Mouse (Mus musculus) intestine, embryonic 14.5 days (tissue): ENCODE results near the gene Scd2. TPM values are rescaled to one million over a fixed set of nuclear protein-coding genes. Genes with fewer than 3 reads are reported as not detected.

Experiments used
- ATAC-seq: fragments of 200-750 bp; cut with Nextera tagmentation; replicated peaks from 2 replicates; pipeline ENCODE4 v1.8.0; 2017; ENCODE audit warnings: low read depth, moderate number of reproducible peaks, moderate TSS enrichment, moderate library complexity; ENCODE audit not compliant: low FRiP score, low TSS enrichment
- DNase-seq: peaks from one replicate; pipeline ENCODE4 v3.0.0-alpha.2; 2018; ENCODE audit warnings: low spot score
- H3K27ac ChIP-seq: fragments of 300-500 bp; sonication (generic); 2 replicates; pipeline ENCODE4 v1.5.1; 2014; ENCODE audit warnings: low read depth, mild to moderate bottlenecking, control low read depth
- H3K27me3 ChIP-seq: fragments of 300-500 bp; sonication (generic); replicated peaks from 2 replicates; pipeline ENCODE4 v1.6.1; 2014; ENCODE audit warnings: low read length, control low read depth; ENCODE audit not compliant: control insufficient read depth, insufficient read depth
- H3K36me3 ChIP-seq: fragments of 300-500 bp; sonication (generic); 2 replicates; pipeline ENCODE4 v1.6.1; 2014; ENCODE audit warnings: low read length, control low read depth; ENCODE audit not compliant: control insufficient read depth, insufficient read depth
- H3K4me1 ChIP-seq: fragments of 300-500 bp; sonication (generic); replicated peaks from 2 replicates; pipeline ENCODE4 v1.6.1; 2014; ENCODE audit warnings: low read length, control low read depth, mixed read lengths; ENCODE audit not compliant: control insufficient read depth, insufficient read depth
- H3K4me2 ChIP-seq: fragments of 300-500 bp; sonication (generic); 2 replicates; pipeline ENCODE4 v1.6.1; 2014; ENCODE audit warnings: low read length
- H3K4me3 ChIP-seq: fragments of 300-500 bp; sonication (generic); 2 replicates; pipeline ENCODE4 v1.5.1; 2014; ENCODE audit warnings: low read depth, low read length, control low read depth, mixed read lengths
- H3K9ac ChIP-seq: fragments of 300-500 bp; sonication (generic); 2 replicates; pipeline ENCODE4 v1.6.1; 2014; ENCODE audit warnings: mild to moderate bottlenecking, low read length
- H3K9me3 ChIP-seq: fragments of 300-500 bp; sonication (generic); 2 replicates; pipeline ENCODE4 v1.6.1; 2016; ENCODE audit warnings: low read length, control low read depth; ENCODE audit not compliant: control insufficient read depth
- WGBS: fragments of 180-500 bp; shearing (Covaris S2); extraction: QIAGEN DNeasy Blood & Tissue Kit; methylation state at CpG from one replicate; pipeline ENCODE4 v1.1.7; 2014; 5-methylcytosine and 5-hydroxymethylcytosine counted together
- polyA plus RNA-seq: library from polyadenylated mRNA; unstranded; fragments of >200 nt; fragmentation: Nextera tagmentation; extraction: Ambion mirVana; gene quantifications from 2 replicates; pipeline ENCODE4 v1.2.1, GENCODE M21; 2014

Gene Scd2
- polyA plus RNA-seq, 1 experiment from 2014 or later, result 386 TPM

DNA sequence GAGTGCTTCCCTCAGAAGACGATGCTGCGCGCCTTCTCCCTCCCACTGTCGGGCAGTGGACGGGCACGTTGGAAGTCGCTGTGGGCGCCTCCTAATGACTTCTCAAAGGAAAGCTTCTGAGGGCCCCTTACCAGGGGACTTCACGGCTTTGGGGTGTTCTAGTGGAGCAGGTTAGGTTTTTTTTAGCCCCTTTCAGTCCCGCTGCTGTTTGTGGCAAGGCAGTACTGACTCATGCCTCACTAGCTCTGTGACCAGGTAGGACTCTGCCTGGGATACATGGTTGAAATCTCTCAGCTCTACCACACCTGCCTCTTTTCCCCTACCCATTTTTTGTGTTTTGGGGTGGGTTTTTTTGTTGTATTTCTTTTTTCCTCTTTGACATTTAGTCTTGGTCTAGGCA lies 10.9 kb downstream of the Scd2 start:
- DNase-seq, result peak; percentile 47
- Histone ChIP-seq H3K4me2 (no peak overlapping the region), H3K27ac (no peak overlapping the region), H3K9me3 (no peaks in the 10 kb centered on the region), H3K36me3 (peaks cover 95% of the 10 kb centered on the region), H3K4me1 (peaks cover 25% of the 10 kb centered on the region; the same call in 1 of the 2 replicates), H3K4me3 (no peak overlapping the region), H3K27me3 (no peaks in the 10 kb centered on the region), H3K9ac (no peak overlapping the region)
- no peak for ATAC-seq
- 87% methylated on average over 10 of the region's 10 CpGs for WGBS

- peaks cover 23% of the 10 kb centered on the region; the same call in 1 of the 2 replicates for H3K4me1 ChIP-seq
- 88% methylated on average over 16 of the region's 16 CpGs for WGBS
- ATAC-seq (no peak), DNase-seq (peak; percentile 50)
- no peaks in the 10 kb centered on the region for H3K9me3 ChIP-seq
- no peak overlapping the region for H3K27ac ChIP-seq
- no peak overlapping the region for H3K9ac ChIP-seq
- no peak overlapping the region for H3K4me3 ChIP-seq
- H3K4me2 ChIP-seq, result no peak overlapping the region
- H3K27me3 ChIP-seq, result no peaks in the 10 kb centered on the region
- peaks cover 91% of the 10 kb centered on the region for H3K36me3 ChIP-seq
These were observed 11.5 kb downstream of the Scd2 start for GRCm38 (mm10) chr19:44304851-44305510.

GRCm38 (mm10) chr19:44305701-44306100 lies 12.2 kb downstream of the Scd2 start:
- no peak for ATAC-seq
- Histone ChIP-seq H3K27ac (no peak overlapping the region), H3K9me3 (no peaks in the 10 kb centered on the region), H3K36me3 (peaks cover 84% of the 10 kb centered on the region), H3K4me1 (peaks cover 15% of the 10 kb centered on the region; the same call in 1 of the 2 replicates), H3K9ac (no peak overlapping the region), H3K4me3 (no peak overlapping the region), H3K27me3 (no peaks in the 10 kb centered on the region), H3K4me2 (no peak overlapping the region)
- peak; percentile 45 for DNase-seq
- whole genome bisulfite sequencing, result 89% methylated on average over 15 of the region's 15 CpGs

- Histone ChIP-seq H3K9ac (no peak overlapping the region), H3K36me3 (peaks cover 79% of the 10 kb centered on the region), H3K4me2 (no peak overlapping the region), H3K4me3 (no peak overlapping the region), H3K4me1 (peaks cover 11% of the 10 kb centered on the region; the same call in 1 of the 2 replicates), H3K27me3 (no peaks in the 10 kb centered on the region), H3K9me3 (no peaks in the 10 kb centered on the region), H3K27ac (no peak overlapping the region)
- 84% methylated on average over 7 of the region's 7 CpGs for WGBS
- DNase-seq (peak; percentile 51), ATAC-seq (no peak)
These were observed 12.7 kb downstream of the Scd2 start for GRCm38 (mm10) chr19:44306171-44306570.

- no peak overlapping the region for H3K4me2 ChIP-seq
- 77% methylated on average over 9 of the region's 9 CpGs for WGBS
- H3K36me3 ChIP-seq, result peaks cover 68% of the 10 kb centered on the region
- H3K4me3 ChIP-seq, result no peak overlapping the region
- 0 out of 2 replicates have a peak overlapping the region, but pooled peaks have one; percentile 4 for H3K27ac ChIP-seq
- no peak overlapping the region for H3K9ac ChIP-seq
- ATAC-seq, result no peak
- H3K4me1 ChIP-seq, result 0 out of 2 replicates have a peak, but pooled peaks cover 7% of the 10 kb centered on the region
- peak; percentile 51 for DNase-seq
- H3K27me3 ChIP-seq, result no peaks in the 10 kb centered on the region
- H3K9me3 ChIP-seq, result no peaks in the 10 kb centered on the region
These were observed 13.8 kb downstream of the Scd2 start for GRCm38 (mm10) chr19:44307101-44307914.

- Histone ChIP-seq H3K9ac (no peak overlapping the region), H3K4me1 (0 out of 2 replicates have a peak, but pooled peaks cover 3% of the 10 kb centered on the region), H3K4me2 (no peak overlapping the region), H3K27ac (no peak overlapping the region), H3K4me3 (no peak overlapping the region), H3K36me3 (peaks cover 61% of the 10 kb centered on the region), H3K9me3 (no peaks in the 10 kb centered on the region), H3K27me3 (no peaks in the 10 kb centered on the region)
- ATAC-seq (no peak), DNase-seq (peak; percentile 47)
- 79% methylated on average over 6 of the region's 6 CpGs for WGBS
These were observed 14.5 kb downstream of the Scd2 start for GRCm38 (mm10) chr19:44307915-44308470.

GRCm38 (mm10) chr19:44308611-44309246 lies 15.3 kb downstream of the Scd2 start:
- Histone ChIP-seq H3K4me2 (no peak overlapping the region), H3K27me3 (no peaks in the 10 kb centered on the region), H3K9ac (no peak overlapping the region), H3K36me3 (peaks cover 53% of the 10 kb centered on the region), H3K27ac (no peak overlapping the region), H3K9me3 (no peaks in the 10 kb centered on the region), H3K4me1 (peaks cover under 1% of the 10 kb centered on the region; the same call in 1 of the 2 replicates), H3K4me3 (no peak overlapping the region)
- DNase-seq, result peak; percentile 49
- 79% methylated on average over 8 of the region's 8 CpGs for WGBS
- no peak for ATAC-seq

DNA sequence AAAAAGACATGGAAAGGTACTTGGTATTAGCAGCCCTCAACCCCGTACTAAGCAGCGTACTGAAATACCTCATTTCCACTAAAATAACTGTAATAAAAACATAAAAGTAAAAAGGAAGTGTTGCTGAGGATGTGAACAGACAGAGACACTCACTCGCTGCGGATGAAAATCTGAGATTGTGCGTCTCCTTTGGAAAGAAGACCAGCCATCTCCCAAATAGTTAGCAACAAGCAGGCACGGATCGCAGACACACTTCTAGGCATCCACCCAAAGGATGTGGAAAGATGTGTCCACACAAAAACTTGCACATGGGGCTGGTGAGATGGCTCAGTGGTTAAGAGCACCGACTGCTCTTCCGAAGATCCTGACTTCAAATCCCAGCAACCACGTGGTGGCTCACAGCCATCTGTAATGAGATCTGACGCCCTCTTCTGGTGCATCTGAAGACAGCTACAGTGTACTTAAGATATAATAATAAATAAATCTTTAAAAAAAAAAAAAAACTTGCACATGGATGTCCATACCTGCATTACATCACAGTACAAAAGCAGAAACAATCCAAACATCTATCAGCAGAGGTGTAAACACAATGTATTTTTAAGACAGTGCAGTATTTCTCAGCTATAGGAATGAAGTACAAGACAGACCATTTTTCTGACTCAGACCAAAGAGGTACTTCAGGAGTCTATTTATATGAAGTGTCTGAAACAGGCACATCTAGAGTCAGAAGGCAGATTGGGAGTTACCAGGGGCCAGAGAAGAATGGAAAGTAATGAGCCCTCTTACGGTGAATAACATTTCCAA lies 16.1 kb downstream of the Scd2 start:
- Histone ChIP-seq H3K27me3 (no peaks in the 10 kb centered on the region), H3K4me2 (no peak overlapping the region), H3K27ac (no peak overlapping the region), H3K4me3 (no peak overlapping the region), H3K9ac (no peak overlapping the region), H3K36me3 (peaks cover 45% of the 10 kb centered on the region), H3K4me1 (peaks cover 7% of the 10 kb centered on the region), H3K9me3 (no peaks in the 10 kb centered on the region)
- WGBS, result 82% methylated on average over 12 of the region's 12 CpGs
- peak; percentile 50 for DNase-seq
- ATAC-seq, result no peak
